Mouse (Mus musculus) forebrain, embryonic 11.5 days (tissue): ENCODE results near the gene Tmem63a. TPM values are rescaled to one million over a fixed set of nuclear protein-coding genes. Genes with fewer than 3 reads are reported as not detected.
A peak's percentile ranks its signal among the peaks of the same experiment; 100 is the strongest.

Experiments
- ATAC-seq: fragments of 200-750 bp; cut with Nextera tagmentation; replicated peaks from 2 replicates; pipeline ENCODE4 v1.8.0; 2017; ENCODE audit warnings: moderate TSS enrichment; ENCODE audit not compliant: low FRiP score
- DNase-seq: peaks from one replicate; pipeline ENCODE4 v3.0.0-alpha.2; 2017; ENCODE audit warnings: low spot score
- H3K27ac ChIP-seq: fragments of 300-500 bp; sonication (generic); 2 replicates; pipeline ENCODE4 v1.5.1; 2014; ENCODE audit warnings: low read depth, low read length
- H3K27me3 ChIP-seq: fragments of 300-500 bp; sonication (generic); 2 replicates; pipeline ENCODE4 v1.6.1; 2014; ENCODE audit warnings: mild to moderate bottlenecking, low read length, mixed read lengths; ENCODE audit not compliant: control insufficient read depth, insufficient read depth
- H3K36me3 ChIP-seq: fragments of 300-500 bp; sonication (generic); 2 replicates; pipeline ENCODE4 v1.6.1; 2014; ENCODE audit warnings: mild to moderate bottlenecking, low read length, moderate library complexity, mixed read lengths; ENCODE audit not compliant: control insufficient read depth, insufficient read depth
- H3K4me1 ChIP-seq: fragments of 300-500 bp; sonication (generic); replicated peaks from 2 replicates; pipeline ENCODE4 v1.6.1; 2014; ENCODE audit warnings: low read length, mixed read lengths; ENCODE audit not compliant: control insufficient read depth, insufficient read depth
- H3K4me2 ChIP-seq: fragments of 300-500 bp; sonication (generic); 2 replicates; pipeline ENCODE4 v1.6.1; 2014; ENCODE audit warnings: low read depth, mild to moderate bottlenecking, low read length, moderate library complexity, mixed read lengths; ENCODE audit not compliant: severe bottlenecking
- H3K4me3 ChIP-seq: fragments of 300-500 bp; sonication (generic); 2 replicates; pipeline ENCODE4 v1.5.1; 2014; ENCODE audit warnings: low read depth, low read length
- H3K9ac ChIP-seq: fragments of 300-500 bp; sonication (generic); 2 replicates; pipeline ENCODE4 v1.6.1; 2014; ENCODE audit warnings: low read length
- H3K9me3 ChIP-seq: fragments of 300-500 bp; sonication (generic); 2 replicates; pipeline ENCODE4 v1.6.1; 2016; ENCODE audit warnings: low read length, mixed read lengths; ENCODE audit not compliant: control insufficient read depth
- WGBS: fragments of 180-500 bp; shearing (Covaris S2); extraction: QIAGEN DNeasy Blood & Tissue Kit; methylation state at CpG from one replicate; pipeline ENCODE4 v1.1.7; 2014; 5-methylcytosine and 5-hydroxymethylcytosine counted together
- polyA plus RNA-seq: library from polyadenylated mRNA; unstranded; fragments of >200 nt; fragmentation: Nextera tagmentation; extraction: Ambion mirVana; gene quantifications from 2 replicates; pipeline ENCODE4 v1.2.1, GENCODE M21; 2014

Tmem63a gene
- polyA plus RNA-seq, 1 experiment from 2014 or later, result 2.7 TPM

GRCm38 (mm10) chr1:181017890-181018420 lies 75.8 kb downstream of the Tmem63a start:
- no peaks in the 10 kb centered on the region for H3K9me3 ChIP-seq
- H3K9ac ChIP-seq, result no peak overlapping the region
- H3K27me3 ChIP-seq, result no peaks in the 10 kb centered on the region
- WGBS, result 76% methylated on average over 13 of the region's 13 CpGs
- H3K4me1 ChIP-seq, result no peaks in the 10 kb centered on the region
- no peak overlapping the region for H3K4me3 ChIP-seq
- no peaks in the 10 kb centered on the region for H3K36me3 ChIP-seq
- DNase-seq (no peak), ATAC-seq (0 out of 2 replicates have a peak, but pooled peaks have one; percentile 25)
- H3K27ac ChIP-seq, result no peak overlapping the region
- H3K4me2 ChIP-seq, result no peak overlapping the region

- Histone ChIP-seq H3K9me3 (no peaks in the 10 kb centered on the region), H3K4me2 (no peak within 1 kb of the TSS), H3K36me3 (no peaks in the 10 kb centered on the region), H3K9ac (no peak within 1 kb of the TSS), H3K27me3 (no peaks in the 10 kb centered on the region), H3K4me1 (no peaks in the 10 kb centered on the region), H3K4me3 (no peak within 1 kb of the TSS), H3K27ac (no peak within 1 kb of the TSS)
- 64% methylated on average over 5 of the region's 5 CpGs for WGBS
- no peak for ATAC-seq
- no peak for DNase-seq
These were observed 78.8 kb downstream of the Tmem63a start, which contains the start of gene Ephx1 for GRCm38 (mm10) chr1:181020756-181021487. Gene Ephx1, minus strand, starts transcription at chr1:181020904.

- 65% methylated on average over 7 of the region's 7 CpGs for WGBS
- no peak overlapping the region for H3K4me2 ChIP-seq
- no peak overlapping the region for H3K9ac ChIP-seq
- no peak for ATAC-seq
- H3K27me3 ChIP-seq, result no peaks in the 10 kb centered on the region
- DNase-seq, result no peak
- H3K36me3 ChIP-seq, result no peaks in the 10 kb centered on the region
- no peak overlapping the region for H3K27ac ChIP-seq
- H3K4me3 ChIP-seq, result no peak overlapping the region
- no peaks in the 10 kb centered on the region for H3K9me3 ChIP-seq
- H3K4me1 ChIP-seq, result no peaks in the 10 kb centered on the region
These were observed 79.3 kb downstream of the Tmem63a start for GRCm38 (mm10) chr1:181021488-181021865.

- Histone ChIP-seq H3K4me3 (no peak overlapping the region), H3K9me3 (no peaks in the 10 kb centered on the region), H3K4me1 (no peaks in the 10 kb centered on the region), H3K27ac (no peak overlapping the region), H3K9ac (no peak overlapping the region), H3K4me2 (no peak overlapping the region), H3K27me3 (no peaks in the 10 kb centered on the region), H3K36me3 (no peaks in the 10 kb centered on the region)
- DNase-seq, result peak; percentile 65
- 17% methylated on average over 1 of the region's 1 CpGs for WGBS
- no peak for ATAC-seq
These were observed 80.1 kb downstream of the Tmem63a start for GRCm38 (mm10) chr1:181022265-181022664.

Other genes starting within 250 kb of the Tmem63a start
- 0.11 TPM in 1 of 2 replicates, not detected in the other for gene Mixl1, start 245.3 kb upstream of the Tmem63a start, polyA plus RNA-seq
- gene Acbd3, start 216.3 kb upstream of the Tmem63a start, polyA plus RNA-seq, result 21.6 and 22.8 TPM in 2 replicates
- 3,157 and 3,206 TPM in 2 replicates for gene H3f3a, start 128.4 kb upstream of the Tmem63a start, polyA plus RNA-seq
- gene Sde2, start 91.2 kb upstream of the Tmem63a start, polyA plus RNA-seq, result 33.8 and 35.4 TPM in 2 replicates
- gene Lefty2, start 49.2 kb upstream of the Tmem63a start, polyA plus RNA-seq, result not detected in 2 replicates
- 111 and 121 TPM in 2 replicates for gene Pycr2, start 38.1 kb upstream of the Tmem63a start, polyA plus RNA-seq
- gene Lefty1, start 7.3 kb upstream of the Tmem63a start, polyA plus RNA-seq, result 0.45 and 0.51 TPM in 2 replicates
- 0.65 and 1.1 TPM in 2 replicates for gene Ephx1, start 78.6 kb downstream of the Tmem63a start, polyA plus RNA-seq
- 0.09 TPM in 1 of 2 replicates, not detected in the other for gene 9130409I23Rik, start 108.9 kb downstream of the Tmem63a start, polyA plus RNA-seq
- 41.9 and 48.5 TPM in 2 replicates for gene Nvl, start 201.9 kb downstream of the Tmem63a start, polyA plus RNA-seq
- 89.9 and 96.5 TPM in 2 replicates for gene Cnih4, start 202.3 kb downstream of the Tmem63a start, polyA plus RNA-seq